15 mouse cellular contexts compared by ENCODE assay signal in the genomic region with DNA sequence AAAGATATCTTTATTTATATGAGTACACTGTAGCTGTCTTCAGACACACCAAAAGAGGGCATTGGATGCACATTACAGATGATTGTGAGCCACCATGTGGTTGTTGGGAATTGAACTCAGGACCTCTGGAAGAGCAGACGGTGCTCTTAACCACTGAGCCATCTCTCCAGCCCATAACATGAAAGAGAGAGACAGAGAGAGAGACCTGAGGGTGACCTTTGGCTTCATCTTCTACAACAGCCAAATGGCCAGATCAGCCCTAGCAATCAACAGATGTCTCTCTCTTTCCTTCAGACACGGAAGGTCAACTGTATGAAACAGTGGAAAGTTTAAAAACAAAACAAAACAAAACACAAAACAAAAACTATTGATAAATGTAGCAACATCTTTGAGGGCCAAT. TPM values are rescaled to one million over a fixed set of nuclear protein-coding genes. Genes with fewer than 3 reads are reported as not detected.
"Had no signal": no experiment of that assay in that cellular context is flagged by ENCODE, and none has a peak within 500 bp of the region (broad histone marks: within the 10 kb centered on the region; RNA-seq: fewer than 3 reads in every experiment).

No protein-coding gene starts in this region.

RNA-seq across cellular contexts. Expression of gene Wnt9a, which starts 5.7 kb away (rescaled TPM):
- total RNA-seq: common myeloid progenitor, adult 5-6 weeks; granulocyte monocyte progenitor cell, adult 5-6 weeks had no signal
- polyA plus RNA-seq: erythroblast, embryonic 14.5 days had no signal

RNA-seq across cellular contexts. Expression of gene Wnt3a, which starts 10.5 kb away (rescaled TPM):
- total RNA-seq: common myeloid progenitor, adult 5-6 weeks; gastrocnemius, adult 18-20 months; gastrocnemius, adult 2 months; gastrocnemius, adult 8-10 months; gastrocnemius, postnatal 10 days; gastrocnemius, postnatal 14 days; gastrocnemius, postnatal 25 days; gastrocnemius, postnatal 36 days; gastrocnemius, postnatal 4 days; granulocyte monocyte progenitor cell, adult 5-6 weeks; heart, adult 18-20 months; heart, adult 2 months; heart, adult 8-10 months had no signal
- polyA plus RNA-seq: cortical plate, adult 2 months; heart, adult 2 months had no signal
